Mouse (Mus musculus) lung, adult 10 weeks (tissue): ENCODE results near the gene Acsf3. TPM values are rescaled to one million over a fixed set of nuclear protein-coding genes. Genes with fewer than 3 reads are reported as not detected.

Experiments used
- polyA plus RNA-seq: library from polyadenylated mRNA; stranded (reverse); fragments of 350-450 nt; fragmentation: Illumina TruSeq; extraction: RNeasy Lipid Tissue Mini Kit (QIAGEN cat#74804); gene quantifications from one replicate; pipeline ENCODE4 v1.2.3, GENCODE M21; 2014; ENCODE audit warnings: low read depth, low replicate concordance; ENCODE audit not compliant: insufficient read depth

The Acsf3 gene
- 9.4 TPM for polyA plus RNA-seq

DNA sequence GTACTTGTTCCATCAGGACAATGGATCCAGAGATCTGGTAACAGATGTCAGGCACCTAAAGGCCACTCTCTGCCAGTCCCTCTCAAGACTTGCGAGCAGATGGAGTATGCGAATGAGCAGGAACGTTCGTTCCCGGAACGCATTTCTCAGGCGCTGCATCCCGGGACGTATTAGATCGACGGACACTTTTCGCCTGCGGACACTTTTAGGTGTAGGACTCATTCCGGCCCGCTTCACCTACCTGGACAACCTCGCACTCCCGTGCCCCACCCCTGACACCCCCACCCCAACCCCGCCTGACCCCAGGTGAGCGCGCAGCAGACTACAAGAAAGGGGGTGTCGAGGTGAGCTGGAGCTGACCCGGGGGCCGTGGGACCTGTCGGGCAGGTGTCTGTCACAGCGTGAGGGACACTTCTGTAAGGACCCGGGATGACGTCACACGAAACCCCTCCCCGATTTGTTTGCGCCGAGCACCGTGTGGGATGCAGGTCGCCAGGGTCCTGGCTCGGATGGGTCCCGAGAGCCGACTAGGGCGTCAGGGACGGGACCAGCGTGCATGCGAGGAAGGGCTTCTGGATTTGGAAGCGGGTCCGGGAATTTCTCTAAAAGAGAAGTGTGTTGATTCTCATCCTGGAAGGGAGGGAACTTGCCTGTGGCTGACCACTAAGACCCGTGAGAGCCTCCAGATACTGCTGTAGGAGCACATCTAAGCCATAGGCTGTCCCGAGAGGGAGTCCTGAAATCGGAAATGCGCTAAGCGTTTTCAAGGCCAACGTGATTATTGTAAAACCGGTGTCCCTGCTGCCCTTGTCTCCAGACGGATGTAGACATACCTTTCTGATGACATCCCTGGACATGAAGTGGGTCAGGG, at the start of gene Acsf3:
Gene Acsf3, plus strand, starts transcription at position 202 of the 871 bp plus-strand sequence.

DNA sequence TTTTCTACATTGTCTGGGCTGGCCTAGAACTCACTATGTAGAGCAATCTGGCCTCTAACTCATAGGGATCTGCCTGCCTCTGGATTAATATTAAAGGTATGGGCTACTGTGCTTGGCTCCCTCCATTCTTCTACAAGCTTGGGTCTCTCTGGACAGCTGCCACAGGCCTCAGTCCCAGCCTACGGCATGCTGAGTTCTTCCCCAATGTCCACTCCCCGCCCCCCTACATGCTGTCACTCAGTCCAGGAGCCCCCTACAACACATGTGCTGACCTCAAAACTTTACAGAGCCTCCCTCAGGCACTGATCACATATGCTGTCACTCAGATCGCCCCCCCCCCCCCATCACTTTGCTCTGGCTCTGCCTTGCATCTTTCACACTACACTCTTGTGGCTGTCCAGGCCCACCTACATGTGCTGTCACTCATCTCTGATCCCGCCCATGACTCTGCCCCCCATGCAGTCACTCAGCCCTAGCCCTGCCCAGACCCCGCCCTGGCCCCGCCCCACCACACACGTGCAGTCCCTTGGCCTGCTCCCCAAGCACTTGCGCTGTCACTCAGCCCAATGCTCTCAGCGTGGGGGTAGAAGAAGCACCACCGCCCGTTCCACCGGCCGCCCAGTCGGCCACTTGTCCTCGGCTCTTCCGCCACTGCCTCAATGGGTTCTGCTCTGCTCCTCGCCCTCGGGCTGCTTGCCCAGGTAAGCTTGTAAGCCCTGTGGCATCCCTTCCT, 72.7 kb downstream of the Acsf3 start, which contains the start of gene Cdh15:
Gene Cdh15, plus strand, starts transcription at position 138 of the 733 bp plus-strand sequence.

Other genes with a start within 250 kb of the Acsf3 start
- 35.9 TPM for gene Piezo1, start 224.2 kb upstream of the Acsf3 start, polyA plus RNA-seq
- 5.7 TPM for gene Cdt1, start 207.5 kb upstream of the Acsf3 start, polyA plus RNA-seq
- gene Aprt, start 198.6 kb upstream of the Acsf3 start, polyA plus RNA-seq, result 101 TPM
- 6.9 TPM for gene Galns, start 164.0 kb upstream of the Acsf3 start, polyA plus RNA-seq
- 63.9 TPM for gene Trappc2l, start 163.8 kb upstream of the Acsf3 start, polyA plus RNA-seq
- 0.21 TPM for gene Pabpn1l, start 152.7 kb upstream of the Acsf3 start, polyA plus RNA-seq
- 11.2 TPM for gene Cbfa2t3, start 76.4 kb upstream of the Acsf3 start, polyA plus RNA-seq
- gene Cdh15, start 72.5 kb downstream of the Acsf3 start, polyA plus RNA-seq, result not detected